Mouse (Mus musculus): ENCODE measurements around the gene Gcn1l1. TPM values are rescaled to one million over a fixed set of nuclear protein-coding genes. Genes with fewer than 3 reads are reported as not detected.

The Gcn1l1 gene
- total and polyA plus RNA-seq, 2 experiments: 14.8 to 28.8 TPM

GRCm38 (mm10) chr5:115545636-115546035 lies 19.4 kb upstream of the Gcn1l1 start:
- Histone ChIP-seq H3K27ac (replicated peaks; ENCODE audit: insufficient read depth, low read depth, low read length) (no peak overlapping the region), H3K36me3 (ENCODE audit: control insufficient read depth, insufficient read depth, low read length) (peaks cover 9% of the 10 kb centered on the region; the same call in 1 of the 2 replicates), H3K79me2 (ENCODE audit: control insufficient read depth, insufficient read depth, low read length) (peaks cover 9% of the 10 kb centered on the region; the same call in 1 of the 2 replicates), H3K27me3 (ENCODE audit: control insufficient read depth, insufficient read depth, low read length) (no peaks in the 10 kb centered on the region), H3K9ac (ENCODE audit: low read depth, low read length) (no peak overlapping the region), H3K4me1 (ENCODE audit: control insufficient read depth, insufficient read depth, low read length) (peaks cover 16% of the 10 kb centered on the region), H3K4me3 (ENCODE audit: insufficient read depth, low read depth, low read length) (no peak overlapping the region)
- TF ChIP-seq CTCF (IDR thresholded peaks at IDR 0.05; ENCODE audit: low read depth, low read length) (no peak), POLR2A (IDR thresholded peaks at IDR 0.05; ENCODE audit: extremely low read depth, insufficient read depth, low read length) (no peak)
- no peak for DNase-seq (ENCODE audit: extremely low read depth, low read depth, low spot score)
- WGBS: 95% methylated on average over 14 of the region's 14 CpGs

GRCm38 (mm10) chr5:115546536-115546935 lies 18.5 kb upstream of the Gcn1l1 start:
- no peak for DNase-seq (ENCODE audit: extremely low read depth, low read depth, low spot score)
- H3K9ac ChIP-seq (ENCODE audit: low read depth, low read length): no peak overlapping the region
- TF ChIP-seq POLR2A (IDR thresholded peaks at IDR 0.05; ENCODE audit: extremely low read depth, insufficient read depth, low read length) (no peak), CTCF (IDR thresholded peaks at IDR 0.05; ENCODE audit: low read depth, low read length) (no peak)
- peaks cover 9% of the 10 kb centered on the region; the same call in 1 of the 2 replicates for H3K36me3 ChIP-seq (ENCODE audit: control insufficient read depth, insufficient read depth, low read length)
- H3K79me2 ChIP-seq (ENCODE audit: control insufficient read depth, insufficient read depth, low read length): peaks cover 5% of the 10 kb centered on the region; the same call in 1 of the 2 replicates
- H3K27ac ChIP-seq (replicated peaks; ENCODE audit: insufficient read depth, low read depth, low read length): no peak overlapping the region
- no peak overlapping the region for H3K4me3 ChIP-seq (ENCODE audit: insufficient read depth, low read depth, low read length)
- WGBS: 92% methylated on average over 11 of the region's 11 CpGs
- H3K4me1 ChIP-seq (ENCODE audit: control insufficient read depth, insufficient read depth, low read length): peaks cover 16% of the 10 kb centered on the region
- H3K27me3 ChIP-seq (ENCODE audit: control insufficient read depth, insufficient read depth, low read length): no peaks in the 10 kb centered on the region

- H3K36me3 ChIP-seq (ENCODE audit: control insufficient read depth, insufficient read depth, low read length): peaks cover 9% of the 10 kb centered on the region
- peaks cover 16% of the 10 kb centered on the region for H3K4me1 ChIP-seq (ENCODE audit: control insufficient read depth, insufficient read depth, low read length)
- no peak overlapping the region for H3K27ac ChIP-seq (replicated peaks; ENCODE audit: insufficient read depth, low read depth, low read length)
- DNase-seq (ENCODE audit: extremely low read depth, low read depth, low spot score): no peak
- H3K4me3 ChIP-seq (ENCODE audit: insufficient read depth, low read depth, low read length): no peak overlapping the region
- H3K79me2 ChIP-seq (ENCODE audit: control insufficient read depth, insufficient read depth, low read length): peaks cover 5% of the 10 kb centered on the region; the same call in 1 of the 2 replicates
- H3K9ac ChIP-seq (ENCODE audit: low read depth, low read length): no peak overlapping the region
- no peaks in the 10 kb centered on the region for H3K27me3 ChIP-seq (ENCODE audit: control insufficient read depth, insufficient read depth, low read length)
- 87% methylated on average over 6 of the region's 6 CpGs for WGBS
- TF ChIP-seq CTCF (IDR thresholded peaks at IDR 0.05; ENCODE audit: low read depth, low read length): no peak
- no peak for TF ChIP-seq POLR2A (IDR thresholded peaks at IDR 0.05; ENCODE audit: extremely low read depth, insufficient read depth, low read length)
Measured at GRCm38 (mm10) chr5:115547014-115547413, 18.0 kb upstream of the Gcn1l1 start.

DNA sequence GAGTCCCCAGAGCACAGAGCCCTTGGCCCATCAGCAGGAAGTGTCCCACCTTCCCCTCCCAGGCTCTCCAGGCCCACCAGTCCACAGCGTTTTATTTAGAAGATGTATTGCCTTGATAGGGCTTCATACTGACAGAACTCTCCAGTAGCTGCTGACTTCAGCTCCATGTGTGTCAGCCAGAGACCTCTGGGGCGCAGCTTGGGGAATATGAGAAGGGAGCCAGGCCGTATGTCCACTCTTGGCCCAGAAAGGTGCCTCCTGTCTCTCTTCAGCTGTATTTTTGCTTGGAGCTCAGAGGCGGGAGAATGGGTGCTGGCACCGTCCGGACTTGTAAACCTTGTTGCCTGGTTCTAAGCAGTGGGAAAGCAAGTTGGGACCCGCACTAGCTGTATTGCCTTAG lies 17.6 kb upstream of the Gcn1l1 start:
- 94% methylated on average over 7 of the region's 7 CpGs for WGBS
- no peak overlapping the region for H3K4me3 ChIP-seq (ENCODE audit: insufficient read depth, low read depth, low read length)
- no peak for DNase-seq (ENCODE audit: extremely low read depth, low read depth, low spot score)
- H3K27ac ChIP-seq (replicated peaks; ENCODE audit: insufficient read depth, low read depth, low read length): no peak overlapping the region
- H3K79me2 ChIP-seq (ENCODE audit: control insufficient read depth, insufficient read depth, low read length): 0 out of 2 replicates have a peak, but pooled peaks cover 5% of the 10 kb centered on the region
- no peaks in the 10 kb centered on the region for H3K27me3 ChIP-seq (ENCODE audit: control insufficient read depth, insufficient read depth, low read length)
- H3K36me3 ChIP-seq (ENCODE audit: control insufficient read depth, insufficient read depth, low read length): peaks cover 9% of the 10 kb centered on the region
- peaks cover 15% of the 10 kb centered on the region for H3K4me1 ChIP-seq (ENCODE audit: control insufficient read depth, insufficient read depth, low read length)
- no peak for TF ChIP-seq POLR2A (IDR thresholded peaks at IDR 0.05; ENCODE audit: extremely low read depth, insufficient read depth, low read length)
- no peak for TF ChIP-seq CTCF (IDR thresholded peaks at IDR 0.05; ENCODE audit: low read depth, low read length)
- no peak overlapping the region for H3K9ac ChIP-seq (ENCODE audit: low read depth, low read length)

GRCm38 (mm10) chr5:115548501-115549285 lies 16.4 kb upstream of the Gcn1l1 start:
- H3K9ac ChIP-seq (ENCODE audit: low read depth, low read length): no peak overlapping the region
- DNase-seq (ENCODE audit: extremely low read depth, low read depth, low spot score): no peak
- H3K79me2 ChIP-seq (ENCODE audit: control insufficient read depth, insufficient read depth, low read length): 0 out of 2 replicates have a peak, but pooled peaks cover 5% of the 10 kb centered on the region
- TF ChIP-seq CTCF (IDR thresholded peaks at IDR 0.05; ENCODE audit: low read depth, low read length): no peak
- no peak for TF ChIP-seq POLR2A (IDR thresholded peaks at IDR 0.05; ENCODE audit: extremely low read depth, insufficient read depth, low read length)
- no peaks in the 10 kb centered on the region for H3K27me3 ChIP-seq (ENCODE audit: control insufficient read depth, insufficient read depth, low read length)
- WGBS: 95% methylated on average over 18 of the region's 18 CpGs
- H3K4me1 ChIP-seq (ENCODE audit: control insufficient read depth, insufficient read depth, low read length): peaks cover 4% of the 10 kb centered on the region; the same call in 1 of the 2 replicates
- no peak overlapping the region for H3K4me3 ChIP-seq (ENCODE audit: insufficient read depth, low read depth, low read length)
- H3K36me3 ChIP-seq (ENCODE audit: control insufficient read depth, insufficient read depth, low read length): peaks cover 9% of the 10 kb centered on the region
- H3K27ac ChIP-seq (replicated peaks; ENCODE audit: insufficient read depth, low read depth, low read length): no peak overlapping the region

All from liver, adult 2 months (tissue).